Mouse (Mus musculus): ENCODE results near the gene Mysm1. TPM values are rescaled to one million over a fixed set of nuclear protein-coding genes. Genes with fewer than 3 reads are reported as not detected.

Gene Mysm1
- polyA plus RNA-seq, 1 experiment, result 4.4 TPM

DNA sequence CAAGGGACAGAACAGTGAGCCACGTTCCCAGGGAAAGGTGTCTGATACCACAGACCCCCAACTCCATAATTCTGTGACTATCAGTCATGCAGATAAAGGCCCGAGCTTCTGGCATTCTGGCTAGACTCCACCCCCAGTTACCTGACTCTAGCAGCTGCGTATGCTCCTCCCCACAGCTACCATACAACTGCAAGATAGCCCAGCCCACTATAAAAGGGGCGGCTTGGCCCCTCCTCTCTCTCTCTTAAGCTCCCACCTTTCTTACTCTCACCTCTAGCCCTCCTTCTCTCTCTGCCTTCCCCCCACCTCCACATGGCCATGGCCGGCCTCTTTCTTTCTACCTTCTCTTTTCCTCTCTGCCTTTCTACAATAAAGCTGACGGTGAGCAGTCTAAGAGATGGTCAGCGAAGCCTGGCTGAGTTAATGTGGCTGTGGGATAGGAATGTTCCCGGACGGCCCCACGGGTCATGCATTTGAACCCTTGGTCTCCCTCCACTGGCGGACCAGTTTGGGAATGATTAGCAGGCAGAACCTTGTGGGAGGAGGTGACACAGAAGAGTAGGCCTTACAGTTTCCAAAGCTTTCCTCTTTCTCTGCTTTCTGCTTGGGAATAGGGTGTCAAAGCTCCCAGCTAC, 37.6 kb downstream of the Mysm1 start:
- Histone ChIP-seq H3K4me1 (ENCODE audit: control insufficient read depth, insufficient read depth, low read length) (peaks cover 3% of the 10 kb centered on the region; the same call in 1 of the 2 replicates), H3K36me3 (ENCODE audit: control insufficient read depth, insufficient read depth, low read length) (peaks cover 4% of the 10 kb centered on the region), H3K4me3 (ENCODE audit: insufficient read depth, low read depth, low read length) (no peak overlapping the region), H3K27ac (ENCODE audit: insufficient read depth, low read depth, low read length) (peak overlapping the region; percentile 98), H3K27me3 (replicated peaks; ENCODE audit: control insufficient read depth, insufficient read depth, low read length) (no peaks in the 10 kb centered on the region)
- 33% methylated on average over 11 of the region's 11 CpGs for WGBS
- TF ChIP-seq POLR2A (IDR thresholded peaks at IDR 0.05; ENCODE audit: low read depth, low read length) (no peak), CTCF (conservative IDR thresholded peaks at IDR 0.05; ENCODE audit: insufficient read depth, insufficient read length, low read depth, low read length) (no peak)
- DNase-seq, result peak; percentile 84

- Histone ChIP-seq H3K36me3 (ENCODE audit: control insufficient read depth, insufficient read depth, low read length) (no peaks in the 10 kb centered on the region), H3K27ac (ENCODE audit: insufficient read depth, low read depth, low read length) (no peak within 1 kb of the TSS), H3K4me3 (ENCODE audit: insufficient read depth, low read depth, low read length) (no peak within 1 kb of the TSS), H3K27me3 (replicated peaks; ENCODE audit: control insufficient read depth, insufficient read depth, low read length) (no peaks in the 10 kb centered on the region), H3K4me1 (ENCODE audit: control insufficient read depth, insufficient read depth, low read length) (no peaks in the 10 kb centered on the region)
- TF ChIP-seq POLR2A (IDR thresholded peaks at IDR 0.05; ENCODE audit: low read depth, low read length) (no peak), CTCF (conservative IDR thresholded peaks at IDR 0.05; ENCODE audit: insufficient read depth, insufficient read length, low read depth, low read length) (no peak)
- DNase-seq, result no peak
Observed at GRCm38 (mm10) chr4:94928743-94929142, 50.2 kb downstream of the Mysm1 start, which contains the start of gene Eqtn. TSS of gene Eqtn (minus strand) at chr4:94928843.

- no peaks in the 10 kb centered on the region for H3K4me1 ChIP-seq (ENCODE audit: control insufficient read depth, insufficient read depth, low read length)
- no peak overlapping the region for H3K4me3 ChIP-seq (ENCODE audit: insufficient read depth, low read depth, low read length)
- H3K36me3 ChIP-seq (ENCODE audit: control insufficient read depth, insufficient read depth, low read length), result no peaks in the 10 kb centered on the region
- no peak for DNase-seq
- TF ChIP-seq CTCF (conservative IDR thresholded peaks at IDR 0.05; ENCODE audit: insufficient read depth, insufficient read length, low read depth, low read length) (no peak), POLR2A (IDR thresholded peaks at IDR 0.05; ENCODE audit: low read depth, low read length) (no peak)
- H3K27me3 ChIP-seq (replicated peaks; ENCODE audit: control insufficient read depth, insufficient read depth, low read length), result no peaks in the 10 kb centered on the region
- 45% methylated on average over 3 of the region's 3 CpGs for WGBS
- no peak overlapping the region for H3K27ac ChIP-seq (ENCODE audit: insufficient read depth, low read depth, low read length)
Observed at GRCm38 (mm10) chr4:94901780-94902179, 77.1 kb downstream of the Mysm1 start.

- Histone ChIP-seq H3K4me1 (ENCODE audit: control insufficient read depth, insufficient read depth, low read length) (no peaks in the 10 kb centered on the region), H3K4me3 (ENCODE audit: insufficient read depth, low read depth, low read length) (no peak overlapping the region), H3K27me3 (replicated peaks; ENCODE audit: control insufficient read depth, insufficient read depth, low read length) (no peaks in the 10 kb centered on the region), H3K27ac (ENCODE audit: insufficient read depth, low read depth, low read length) (no peak overlapping the region), H3K36me3 (ENCODE audit: control insufficient read depth, insufficient read depth, low read length) (no peaks in the 10 kb centered on the region)
- peak; percentile 53 for DNase-seq
- TF ChIP-seq CTCF (conservative IDR thresholded peaks at IDR 0.05; ENCODE audit: insufficient read depth, insufficient read length, low read depth, low read length) (no peak), POLR2A (IDR thresholded peaks at IDR 0.05; ENCODE audit: low read depth, low read length) (no peak)
- 20% methylated on average over 2 of the region's 2 CpGs for WGBS
Observed at GRCm38 (mm10) chr4:94900744-94901143, 78.2 kb downstream of the Mysm1 start.

Other genes starting within 250 kb of the Mysm1 start
- gene Tek, start 239.8 kb downstream of the Mysm1 start, polyA plus RNA-seq (2012; rRNA removed), result 15.9 and 21.6 TPM in 2 replicates
- gene Eqtn, start 50.3 kb downstream of the Mysm1 start, polyA plus RNA-seq (2012; rRNA removed), result 0.09 and 0.18 TPM in 2 replicates
- gene Jun, start 73.1 kb upstream of the Mysm1 start, polyA plus RNA-seq (2012; rRNA removed), result 16.9 and 18.9 TPM in 2 replicates